Mouse (Mus musculus) CH12F3 (cell line): ENCODE measurements around the gene Jazf1.

Experiments used
- in situ Hi-C: fragments of 300-500 bp; cut with MboI; formaldehyde crosslinking; loops from 2 replicates; pipeline ENCODE4 v1.14.3; 2020; ENCODE audit warnings: low sequenced_read_pairs

Jazf1 gene

GRCm38 (mm10) chr6:52861186-52861820, 207.1 kb downstream of the Jazf1 start:
- in situ Hi-C loops, result no loop called here

DNA sequence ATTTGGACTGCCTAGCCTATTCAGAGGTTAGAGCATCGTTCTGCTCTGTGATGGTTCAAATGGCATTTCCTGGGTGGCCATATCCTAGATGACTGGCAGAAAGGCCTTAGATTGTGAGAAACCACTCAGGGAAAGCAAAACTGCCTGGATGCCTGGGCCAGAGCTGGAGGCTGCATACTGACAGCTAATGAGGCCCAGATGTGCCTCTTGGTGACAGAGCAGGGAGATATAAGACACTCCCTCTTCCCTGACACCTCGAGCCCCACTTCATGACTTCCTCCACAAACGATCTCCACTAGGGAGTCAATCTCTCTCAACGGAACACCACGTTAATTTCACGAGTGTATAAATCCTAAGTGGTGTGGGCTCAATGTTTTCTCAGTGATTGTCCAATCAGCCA, 207.7 kb downstream of the Jazf1 start:
- in situ Hi-C loops, result no loop called here

GRCm38 (mm10) chr6:52858911-52859431, 209.5 kb downstream of the Jazf1 start:
- in situ Hi-C loops, result no loop called here

GRCm38 (mm10) chr6:52852404-52853107, 215.9 kb downstream of the Jazf1 start:
- in situ Hi-C loops, result no loop called here

DNA sequence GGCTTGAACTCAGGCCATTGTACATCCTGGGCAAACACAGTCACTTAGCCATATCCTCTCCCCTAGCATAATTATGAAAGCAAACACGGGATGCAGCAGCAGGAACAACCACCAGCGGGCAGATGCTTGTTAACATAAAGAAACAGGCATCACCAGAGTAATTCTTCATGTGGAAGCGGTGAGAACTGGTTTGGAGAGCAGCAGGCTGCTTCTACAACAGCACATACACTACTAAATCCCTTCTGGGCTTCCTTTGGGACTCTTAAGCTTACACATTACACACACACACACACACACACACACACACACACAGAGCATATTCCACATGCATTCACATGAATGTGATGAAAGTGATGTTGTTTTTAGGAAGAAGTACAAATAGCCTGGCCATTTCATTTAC, 216.5 kb downstream of the Jazf1 start:
- in situ Hi-C loops, result no loop called here

GRCm38 (mm10) chr6:52851019-52851418, 217.4 kb downstream of the Jazf1 start:
- in situ Hi-C loops, result no loop called here

GRCm38 (mm10) chr6:52848199-52848598, 220.2 kb downstream of the Jazf1 start:
- in situ Hi-C loops, result loop anchor here (10.0 to 25.0 kb wide), 2 partner anchors 67 to 586 kb away; partner anchors contain the start of gene Hoxa13

GRCm38 (mm10) chr6:52846314-52846713, 222.1 kb downstream of the Jazf1 start:
- in situ Hi-C loops, result loop anchor here (10.0 to 25.0 kb wide), 2 partner anchors 68 to 584 kb away; partner anchors contain the start of gene Hoxa13

DNA sequence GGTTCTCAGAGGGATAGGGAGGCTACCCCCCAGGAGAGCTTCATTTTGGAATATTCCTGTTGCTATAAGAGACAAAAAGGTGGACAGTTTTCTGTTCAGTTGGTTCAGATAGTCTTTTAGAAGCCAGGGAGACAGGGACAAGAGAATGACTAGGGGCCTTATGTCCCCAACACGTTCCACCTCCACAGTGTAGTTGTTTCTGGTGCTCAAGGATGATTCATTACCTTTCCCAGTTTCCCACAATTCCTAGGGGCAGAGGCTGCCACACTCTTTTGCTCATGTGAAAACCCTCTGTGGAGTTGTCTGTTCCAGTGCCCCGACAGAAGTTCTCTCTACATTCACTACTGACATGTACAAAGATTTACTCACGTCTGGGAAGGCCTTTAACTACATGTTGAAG, 223.7 kb downstream of the Jazf1 start:
- in situ Hi-C loops, result loop anchor here (10.0 to 25.0 kb wide), 2 partner anchors 70 to 582 kb away; partner anchors contain the start of gene Hoxa13

DNA sequence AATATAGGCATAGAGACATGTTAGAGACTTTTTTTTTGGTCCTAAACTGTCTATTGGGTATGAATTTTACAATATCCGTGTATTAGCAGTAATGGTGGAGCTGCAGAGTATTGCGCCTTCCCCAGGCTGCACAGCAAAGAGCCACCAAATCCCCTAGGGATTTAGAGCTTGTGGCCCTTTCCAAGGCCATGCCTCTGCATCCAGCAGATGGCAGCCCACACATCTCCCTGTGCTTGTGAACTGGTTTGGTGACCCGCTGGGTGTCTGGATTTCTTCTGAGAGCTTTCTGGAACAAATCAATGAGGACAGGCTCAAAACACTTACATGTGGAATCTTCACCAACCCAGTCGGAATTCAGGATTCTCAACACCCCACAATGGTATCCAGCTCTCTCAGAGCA, 225.4 kb downstream of the Jazf1 start:
- in situ Hi-C loops, result loop anchor here (10.0 to 25.0 kb wide), 2 partner anchors 72 to 581 kb away; partner anchors contain the start of gene Hoxa13

- in situ Hi-C loops, result loop anchor here (10.0 to 25.0 kb wide), 2 partner anchors 72 to 580 kb away; partner anchors contain the start of gene Hoxa13
Measured at GRCm38 (mm10) chr6:52842598-52842997, 225.8 kb downstream of the Jazf1 start.

- in situ Hi-C loops, result loop anchor here (10.0 to 25.0 kb wide), 2 partner anchors 73 to 579 kb away; partner anchors contain the start of gene Hoxa13
Measured at GRCm38 (mm10) chr6:52841611-52842010, 226.8 kb downstream of the Jazf1 start.

DNA sequence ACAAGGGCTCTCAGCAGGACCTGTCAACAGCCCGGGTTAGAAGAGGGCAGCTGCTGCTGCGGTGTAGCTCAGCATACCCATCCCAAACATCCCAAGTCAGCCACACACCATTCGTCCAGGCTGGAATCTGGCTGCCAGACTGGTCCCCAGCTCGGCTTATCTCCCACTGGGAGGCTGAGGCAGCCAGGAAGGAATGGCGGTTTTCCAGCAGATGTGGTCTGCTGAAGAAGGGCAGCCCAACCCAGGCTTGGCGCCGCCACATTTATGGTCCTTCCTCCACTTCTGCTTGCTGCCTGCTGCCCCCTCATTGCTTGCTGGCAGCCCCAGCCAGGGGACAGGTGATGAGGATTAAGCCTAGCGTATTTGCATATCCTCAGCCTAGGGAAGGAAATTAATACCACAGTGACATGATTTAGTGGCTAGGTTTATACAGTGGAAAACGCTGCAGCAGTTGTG, 227.8 kb downstream of the Jazf1 start:
- in situ Hi-C loops, result loop anchor here (10.0 to 25.0 kb wide), 2 partner anchors 74 to 578 kb away; partner anchors contain the start of gene Hoxa13

- in situ Hi-C loops, result loop anchor here (25.0 kb wide), 1 partner anchor 576 kb away; the partner anchor contains the start of gene Hoxa13
Measured at GRCm38 (mm10) chr6:52838691-52839090, 229.7 kb downstream of the Jazf1 start.

DNA sequence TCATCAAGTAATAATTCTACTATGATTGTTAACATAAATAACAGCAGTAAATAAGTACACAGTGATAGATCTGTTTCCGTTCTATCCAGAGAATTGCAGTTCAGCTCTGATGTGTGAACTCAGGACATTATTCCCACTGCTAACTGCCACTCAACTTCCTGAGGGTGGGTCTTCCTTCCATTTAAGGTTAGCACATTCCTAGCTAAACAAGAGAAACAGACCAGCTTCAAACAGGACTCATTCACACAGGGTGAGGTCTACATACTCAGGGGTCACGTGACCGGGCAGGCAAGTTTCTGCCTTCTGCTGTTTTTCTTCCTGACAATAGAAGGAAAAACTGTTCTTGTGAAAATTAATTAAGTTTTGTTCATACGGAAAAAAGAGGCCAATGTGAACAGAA, 230.6 kb downstream of the Jazf1 start:
- in situ Hi-C loops, result loop anchor here (25.0 kb wide), 1 partner anchor 575 kb away; the partner anchor contains the start of gene Hoxa13

DNA sequence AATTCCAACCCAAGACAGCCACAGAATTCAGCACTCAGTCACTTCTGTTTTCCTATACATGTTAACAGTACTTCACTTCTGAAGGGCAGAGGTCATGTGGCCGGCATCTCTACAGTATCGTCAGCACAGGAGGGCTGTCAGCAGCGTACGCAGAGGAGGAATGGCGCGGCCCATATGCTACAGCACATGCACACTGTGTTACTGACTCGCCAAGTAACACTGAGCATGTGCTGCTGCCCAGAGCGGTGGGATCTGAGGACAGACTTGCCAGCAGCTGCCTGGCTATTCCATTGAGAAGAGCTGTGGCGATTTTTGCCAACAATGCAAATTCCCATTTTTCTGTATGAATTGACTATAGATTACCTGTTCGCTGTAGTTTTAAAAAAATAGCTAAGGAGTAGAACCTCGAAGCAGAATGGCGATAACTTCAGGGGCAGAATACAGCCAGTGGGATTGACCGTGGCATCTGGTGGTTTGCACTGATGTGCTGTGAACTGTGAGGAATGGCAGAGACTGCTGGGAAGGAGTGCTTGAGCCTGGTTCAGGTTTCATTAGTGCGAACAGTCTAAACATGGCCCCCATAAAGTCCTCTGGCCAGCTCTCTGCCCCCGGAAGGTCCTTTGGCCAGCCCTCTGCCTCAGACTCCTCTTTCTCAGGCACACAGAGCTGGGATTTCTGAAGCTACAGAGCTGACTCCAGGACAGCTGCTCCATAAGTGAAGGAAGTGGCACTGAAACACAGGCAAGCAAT, 232.1 kb downstream of the Jazf1 start:
- in situ Hi-C loops, result loop anchor here (25.0 kb wide), 1 partner anchor 574 kb away; the partner anchor contains the start of gene Hoxa13

DNA sequence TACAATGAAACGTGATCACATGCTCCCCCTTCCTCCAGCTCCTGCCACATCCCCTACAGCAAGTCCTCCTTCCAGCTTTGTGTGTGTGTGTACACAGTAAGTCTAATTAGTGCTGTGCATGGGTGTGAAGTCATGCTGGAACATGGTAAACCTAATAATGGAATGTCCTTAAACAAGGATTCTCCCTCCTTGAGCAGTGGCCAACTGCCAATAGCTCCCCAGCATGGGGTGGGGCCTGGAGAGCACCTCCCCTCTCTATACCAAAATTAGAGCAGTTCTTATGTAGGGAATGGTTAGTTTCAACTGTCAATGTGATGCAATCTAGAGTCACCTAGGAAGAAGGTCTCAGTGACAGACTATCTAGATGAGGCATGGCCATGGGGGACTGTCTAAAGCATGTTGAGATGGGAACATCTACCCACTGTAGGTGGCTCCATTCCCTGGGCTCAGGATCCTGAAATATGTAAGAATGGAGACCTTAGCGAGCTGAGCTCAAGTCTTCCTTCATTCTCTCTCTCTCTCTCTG, 240.6 kb downstream of the Jazf1 start:
- in situ Hi-C loops, result loop anchor here (25.0 kb wide), 1 partner anchor 566 kb away; the partner anchor contains the start of gene Hoxa13

DNA sequence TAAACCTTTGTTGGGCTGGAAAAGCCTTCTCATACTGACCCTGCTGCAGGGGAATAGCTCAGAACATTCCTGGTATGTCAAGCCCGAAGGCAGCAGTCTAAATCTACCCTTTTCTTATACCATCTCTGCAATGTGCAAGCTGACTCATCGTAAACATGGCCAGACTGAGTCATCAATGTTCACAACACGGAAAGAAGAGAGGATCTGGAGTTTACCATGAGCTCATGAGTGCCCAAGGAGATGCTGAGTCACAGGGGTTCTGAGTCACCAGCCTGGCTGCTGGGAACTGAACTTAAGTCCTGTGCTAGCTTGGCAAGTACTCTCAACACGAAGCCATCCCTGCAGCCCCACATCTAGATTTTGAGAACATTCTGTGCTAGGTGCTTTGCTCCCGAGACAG, 242.9 kb downstream of the Jazf1 start:
- in situ Hi-C loops, result loop anchor here (25.0 kb wide), 1 partner anchor 563 kb away; the partner anchor contains the start of gene Hoxa13

GRCm38 (mm10) chr6:52824977-52825482, 243.4 kb downstream of the Jazf1 start:
- in situ Hi-C loops, result loop anchor here (25.0 kb wide), 1 partner anchor 563 kb away; the partner anchor contains the start of gene Hoxa13

- in situ Hi-C loops, result no loop called here
Measured at GRCm38 (mm10) chr6:52823064-52823463, 245.4 kb downstream of the Jazf1 start.
